Mouse (Mus musculus) urinary bladder, adult 18-20 months (tissue): ENCODE results near the gene Poc1a.

Source experiments
- DNase-seq, 2 experiments: peaks; one replicate each; pipeline ENCODE4 v3.0.0; 2022; ENCODE audit warnings: low spot score in 2 of 2, mixed read lengths in 2 of 2

Poc1a gene

DNA sequence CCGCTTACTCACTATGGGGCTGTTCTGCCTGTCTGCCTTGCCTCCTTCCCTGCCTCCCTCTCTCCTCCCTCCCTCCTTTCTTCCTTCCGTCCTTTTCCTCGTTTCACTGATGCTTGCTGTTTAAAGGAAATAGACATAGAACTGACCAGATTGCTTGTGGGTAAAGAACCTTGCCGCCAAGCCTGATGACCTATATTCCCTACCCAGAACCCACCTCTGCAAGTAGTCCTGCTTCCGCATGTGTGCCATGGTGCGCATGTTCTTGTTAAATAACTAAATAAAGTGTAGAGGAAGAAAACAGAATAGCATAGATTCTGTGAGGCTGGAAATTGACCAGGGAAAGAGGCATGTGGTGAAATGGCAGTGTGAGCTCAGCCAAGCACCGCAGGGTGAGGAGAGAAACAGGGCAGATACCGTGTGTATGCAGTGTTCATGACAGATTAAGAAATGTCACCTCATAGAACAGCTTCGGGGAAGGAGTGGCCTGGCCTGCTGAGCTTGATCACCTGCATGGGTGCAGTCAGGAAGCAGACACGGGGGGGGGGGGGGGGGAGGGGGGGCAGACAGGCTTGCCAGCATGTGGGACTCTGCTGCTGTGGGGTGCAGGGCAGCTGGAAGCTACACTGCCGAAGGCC, 20.7 kb downstream of the Poc1a start:
- no peak for DNase-seq

- DNase-seq = no peak
Measured at GRCm38 (mm10) chr9:106302446-106303150, 21.7 kb downstream of the Poc1a start.

DNA sequence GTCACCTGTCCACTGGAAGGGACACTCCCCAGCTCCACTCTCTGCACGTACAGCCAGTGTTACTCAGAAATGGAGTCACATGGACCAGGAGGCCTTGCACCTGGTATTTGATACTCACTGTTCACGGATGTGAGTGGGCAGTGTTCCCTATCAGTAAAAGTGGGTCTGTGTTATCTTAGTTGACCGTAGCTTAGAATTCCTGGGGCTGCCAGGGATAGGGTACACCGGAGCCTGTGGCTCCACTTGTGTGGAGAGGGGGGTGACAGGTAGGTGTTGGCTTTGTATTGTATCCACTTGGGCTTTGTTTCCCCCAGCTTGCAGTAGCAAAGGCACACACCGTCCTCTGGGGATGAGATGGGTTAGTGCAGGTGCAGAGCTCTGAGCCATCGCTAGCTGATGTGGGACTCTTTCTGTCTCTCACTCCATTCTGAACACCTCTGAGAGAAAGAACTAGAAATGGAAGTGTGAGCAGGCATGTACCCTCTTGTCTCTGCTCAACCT, 22.6 kb downstream of the Poc1a start:
- no peak for DNase-seq

DNA sequence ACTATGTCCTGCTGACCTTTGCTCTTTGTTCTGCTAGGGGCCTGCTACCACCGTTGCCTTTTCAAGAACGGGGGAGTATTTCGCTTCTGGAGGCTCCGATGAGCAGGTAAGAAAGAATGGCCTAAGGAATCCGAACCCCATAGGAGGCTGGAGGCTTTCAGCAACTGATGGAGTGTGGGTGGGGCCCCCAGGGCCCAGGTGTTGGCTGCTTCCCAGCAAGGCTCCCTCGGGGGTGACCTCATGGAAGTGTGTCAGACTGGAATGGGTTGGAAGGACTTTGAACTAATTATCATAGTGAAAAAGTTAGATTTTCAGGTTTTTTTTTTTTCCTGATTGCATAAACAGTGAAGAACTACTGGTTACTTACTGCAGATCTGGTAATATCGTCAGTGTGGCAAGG, 24.4 kb downstream of the Poc1a start:
- DNase-seq = no peak

- DNase-seq = peak; percentile 64 to 65
Measured at GRCm38 (mm10) chr9:106306662-106307351, 25.9 kb downstream of the Poc1a start.

DNA sequence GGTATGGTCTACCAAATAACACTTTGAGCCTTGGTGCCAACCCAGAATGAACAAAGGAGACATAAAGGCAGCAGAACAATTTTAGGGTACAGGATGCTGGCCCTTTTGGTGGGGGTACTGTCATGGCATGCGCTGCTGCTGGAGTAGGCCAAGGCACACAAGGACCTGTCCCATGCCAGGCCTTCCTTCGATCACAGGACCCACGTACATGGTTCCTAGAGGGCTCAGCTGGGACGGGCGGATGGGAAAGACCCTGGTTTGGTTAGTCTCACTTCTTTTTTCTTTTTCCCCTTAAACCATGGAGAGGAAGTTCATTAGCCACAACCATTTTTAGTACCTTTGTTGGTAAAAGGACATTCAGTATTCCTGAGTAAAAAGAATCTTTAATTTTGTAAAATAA, 27.3 kb downstream of the Poc1a start:
- no peak for DNase-seq

GRCm38 (mm10) chr9:106308555-106308954, 27.7 kb downstream of the Poc1a start:
- no peak for DNase-seq

- no peak for DNase-seq
Measured at GRCm38 (mm10) chr9:106308983-106309382, 28.1 kb downstream of the Poc1a start.

- no peak for DNase-seq
Measured at GRCm38 (mm10) chr9:106309859-106310258, 29.0 kb downstream of the Poc1a start.

GRCm38 (mm10) chr9:106311625-106312191, 30.8 kb downstream of the Poc1a start:
- no peak for DNase-seq

GRCm38 (mm10) chr9:106312950-106313360, 32.1 kb downstream of the Poc1a start:
- no peak for DNase-seq

GRCm38 (mm10) chr9:106314196-106314595, 33.3 kb downstream of the Poc1a start:
- no peak for DNase-seq

DNA sequence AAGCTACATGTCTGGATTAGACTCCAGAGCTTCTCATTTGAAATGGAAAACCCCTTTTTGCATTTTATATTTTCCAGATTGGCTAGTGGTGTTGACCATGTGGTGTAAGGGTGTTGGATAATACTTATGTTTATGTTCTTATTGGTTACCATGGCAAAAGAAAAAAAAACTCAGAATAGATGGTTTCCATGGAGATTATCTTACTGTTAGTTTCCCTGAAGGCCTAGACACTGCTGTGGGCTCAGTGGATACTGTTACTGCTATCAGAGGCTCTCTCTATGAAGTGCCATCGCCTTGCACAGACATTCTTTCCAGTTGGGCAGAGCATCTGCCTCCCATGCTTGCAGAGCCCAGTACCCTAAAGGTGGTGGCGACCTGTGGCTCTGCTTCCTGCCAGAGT, 37.2 kb downstream of the Poc1a start:
- no peak for DNase-seq

DNA sequence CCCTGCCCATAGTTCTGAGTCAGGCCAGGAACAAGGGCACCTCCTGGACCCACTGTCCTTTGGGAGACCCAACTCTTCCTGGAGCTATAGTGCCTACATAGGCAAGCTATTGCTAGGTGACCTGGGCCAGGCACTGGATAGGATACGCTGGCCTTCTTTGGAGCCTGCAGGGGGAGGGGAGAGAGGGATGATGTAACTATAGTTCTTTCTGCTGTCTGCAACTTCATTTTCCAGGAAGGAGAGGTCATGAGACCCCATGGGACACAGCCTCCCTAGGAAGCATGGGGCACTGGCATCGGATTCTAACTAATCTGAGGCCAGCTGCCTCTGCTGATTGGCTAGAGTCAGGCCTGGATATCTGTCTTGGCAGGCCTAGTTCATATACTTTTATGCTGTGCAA, 38.2 kb downstream of the Poc1a start:
- no peak for DNase-seq

DNA sequence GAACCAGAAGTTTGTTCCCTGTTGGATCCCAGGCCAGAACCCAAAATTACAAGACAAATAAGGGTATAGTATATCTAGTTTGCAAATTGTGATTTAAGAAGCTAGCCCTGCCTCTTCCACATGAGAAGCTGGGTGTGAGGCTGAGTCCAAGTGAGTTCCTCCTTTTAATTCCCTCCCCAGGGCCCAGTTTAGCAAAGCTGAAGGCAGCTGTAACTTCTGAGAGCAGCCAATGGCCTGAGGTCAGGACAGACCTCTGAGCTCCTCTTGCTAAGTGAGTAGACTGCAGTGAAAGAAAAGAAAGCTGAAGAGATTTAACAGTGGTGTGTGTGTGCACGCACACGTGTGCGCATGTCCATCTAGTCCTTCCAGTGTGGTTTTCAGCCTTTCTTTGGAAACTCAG, 41.6 kb downstream of the Poc1a start:
- DNase-seq = no peak

DNA sequence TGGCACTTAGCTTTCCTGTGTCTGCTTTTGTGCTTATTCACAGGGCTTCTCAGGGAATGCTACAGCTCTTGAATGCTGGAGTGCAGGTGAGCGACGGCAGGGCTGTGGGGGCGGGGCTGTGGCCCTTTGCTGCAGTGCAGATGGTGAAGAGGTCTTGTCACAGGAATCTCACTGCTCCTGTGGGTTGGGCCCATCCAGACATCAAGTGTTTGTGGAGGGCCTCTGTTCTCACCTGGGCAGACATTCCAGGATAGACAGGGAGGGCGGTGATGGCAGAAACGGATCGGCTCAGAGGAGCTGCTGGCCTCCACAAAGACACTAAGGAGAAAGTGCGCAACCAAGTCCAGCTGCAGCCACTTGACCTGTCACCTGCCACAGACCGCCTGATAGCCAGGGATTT, 45.4 kb downstream of the Poc1a start:
- no peak for DNase-seq

GRCm38 (mm10) chr9:106327125-106327809, 46.4 kb downstream of the Poc1a start:
- no peak for DNase-seq

- no peak for DNase-seq
Measured at GRCm38 (mm10) chr9:106328068-106328610, 47.3 kb downstream of the Poc1a start.

DNA sequence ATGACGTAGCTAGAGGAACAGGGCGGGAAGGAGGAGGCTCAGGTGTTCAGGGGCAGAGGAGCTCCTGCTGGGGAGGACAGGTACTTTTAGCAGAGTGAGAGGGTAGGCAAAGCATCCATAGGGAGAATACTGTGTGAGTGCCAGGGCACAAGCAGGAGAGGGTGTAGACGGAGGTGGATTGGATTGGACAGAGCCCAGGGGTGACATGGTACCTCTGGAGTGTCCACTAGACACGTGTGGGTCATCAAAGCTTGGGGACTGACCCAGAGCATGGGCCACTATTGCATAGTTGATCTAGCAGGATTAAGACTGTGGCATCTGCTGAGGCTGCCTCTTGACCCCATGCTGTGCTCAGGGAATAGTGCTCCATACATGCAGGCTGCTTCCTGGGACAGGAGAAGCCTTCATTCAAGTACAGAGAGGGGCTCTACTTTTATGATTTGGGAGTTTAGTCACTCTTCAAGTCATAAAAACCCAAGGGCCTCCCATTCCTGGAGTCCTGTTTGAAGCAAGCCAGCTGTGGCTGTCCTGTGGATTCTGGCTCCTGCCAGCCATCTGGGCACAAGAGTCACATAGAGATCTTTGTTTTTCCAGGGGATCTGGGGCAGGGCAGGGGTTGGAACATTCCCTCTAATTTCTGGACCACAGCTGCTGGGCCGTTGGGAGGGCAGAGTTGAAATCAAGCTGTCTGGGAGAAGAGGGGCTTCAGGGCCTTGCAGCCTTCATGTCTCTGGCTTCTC, 48.1 kb downstream of the Poc1a start:
- DNase-seq = no peak

GRCm38 (mm10) chr9:106332746-106333145, 51.9 kb downstream of the Poc1a start:
- DNase-seq = no peak

DNA sequence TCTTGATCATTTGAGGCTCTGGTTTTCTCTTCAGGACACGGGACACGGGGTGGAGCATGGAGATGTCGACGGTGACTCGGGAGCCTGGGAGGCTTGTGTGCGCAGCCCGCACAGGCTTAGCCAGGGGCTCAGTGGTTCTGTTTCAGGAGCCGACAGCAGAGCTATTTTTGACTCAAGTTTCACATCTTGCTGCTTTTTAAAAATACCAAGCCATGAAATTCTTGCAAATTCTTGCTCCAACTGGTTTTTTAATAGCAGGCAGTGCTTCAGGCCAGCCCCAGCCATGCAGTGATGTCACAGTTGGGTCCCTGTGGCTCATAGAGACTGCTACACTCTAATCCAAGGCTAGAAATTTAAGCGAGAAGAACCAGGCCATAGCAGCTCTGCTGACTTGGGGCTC, 56.8 kb downstream of the Poc1a start:
- no peak for DNase-seq
